Mouse (Mus musculus): Measurements from ENCODE around the gene Olfr1511.
"Not testable (repeated sequence)": the region's sequence is repeated elsewhere in the genome, so short reads cannot be mapped to it uniquely, and the experiment has no call there.

The Olfr1511 gene

DNA sequence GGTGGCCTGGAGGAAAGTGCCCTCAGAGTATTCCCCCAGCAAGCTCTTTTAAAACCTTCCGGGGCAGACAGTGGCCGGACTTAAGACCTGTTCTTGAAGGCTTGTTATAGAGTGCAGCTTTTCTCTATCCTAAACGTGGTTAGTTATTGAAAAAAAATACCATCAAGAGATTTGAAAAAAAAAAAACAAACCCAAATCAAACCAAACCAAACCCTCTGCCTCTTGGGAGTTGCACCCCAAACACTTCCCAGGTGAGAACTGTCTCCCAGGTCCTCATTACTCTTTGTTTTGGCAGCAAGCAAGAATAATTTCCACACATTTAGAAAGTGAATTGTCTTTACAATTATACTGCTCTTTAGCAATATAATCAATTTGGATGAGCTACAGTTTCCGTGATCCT is at the start of gene Olfr1511:
Gene Olfr1511, minus strand, starts transcription at position 101 of the 400 bp plus-strand sequence.
- no peak for DNase-seq (ENCODE audit: low read depth, low spot score)

DNA sequence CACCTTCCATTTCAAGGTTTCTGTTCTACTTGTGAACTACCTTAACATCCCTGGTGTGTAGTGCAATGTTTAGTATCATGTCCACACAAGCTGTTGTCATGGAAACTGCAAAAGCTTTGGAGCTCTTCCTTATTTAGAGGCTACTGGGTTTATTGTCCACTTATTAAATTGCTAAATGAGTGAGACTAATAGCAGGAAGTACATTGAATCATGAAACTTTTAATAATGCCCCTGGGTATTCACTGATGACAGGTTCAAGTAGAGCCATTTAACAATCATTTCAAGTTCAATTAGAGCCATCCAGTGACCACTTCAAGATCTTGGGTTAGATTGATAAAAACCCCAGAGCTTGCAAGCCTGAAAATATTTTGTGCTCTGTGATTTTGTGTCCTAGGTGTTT is 45.5 kb upstream of the Olfr1511 start, which contains the start of gene Olfr1509:
Gene Olfr1509, plus strand, starts transcription at position 301 of the 400 bp plus-strand sequence.
- DNase-seq (ENCODE audit: low read depth, low spot score): no peak

DNA sequence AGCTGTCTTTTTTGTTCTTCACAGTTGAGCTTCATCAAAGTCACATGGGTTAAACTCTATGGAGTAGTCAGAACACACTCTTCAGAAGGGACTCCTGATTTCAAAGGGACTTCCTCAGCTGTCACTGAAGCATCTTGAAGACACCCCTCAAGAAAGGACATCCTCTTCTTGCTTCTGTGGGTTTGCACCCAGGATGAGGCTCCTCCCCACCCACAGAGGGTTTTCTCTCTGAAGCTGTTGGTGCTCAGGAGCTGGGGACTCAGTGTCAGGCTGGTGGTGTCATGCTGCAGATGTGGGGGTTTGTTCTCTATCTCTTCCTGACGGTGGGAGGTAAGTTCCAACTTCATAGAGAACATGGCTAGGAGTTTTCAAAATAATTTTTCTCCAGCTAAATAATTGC is 30.5 kb upstream of the Olfr1511 start:
- no peak for DNase-seq (ENCODE audit: low read depth, low spot score)

DNA sequence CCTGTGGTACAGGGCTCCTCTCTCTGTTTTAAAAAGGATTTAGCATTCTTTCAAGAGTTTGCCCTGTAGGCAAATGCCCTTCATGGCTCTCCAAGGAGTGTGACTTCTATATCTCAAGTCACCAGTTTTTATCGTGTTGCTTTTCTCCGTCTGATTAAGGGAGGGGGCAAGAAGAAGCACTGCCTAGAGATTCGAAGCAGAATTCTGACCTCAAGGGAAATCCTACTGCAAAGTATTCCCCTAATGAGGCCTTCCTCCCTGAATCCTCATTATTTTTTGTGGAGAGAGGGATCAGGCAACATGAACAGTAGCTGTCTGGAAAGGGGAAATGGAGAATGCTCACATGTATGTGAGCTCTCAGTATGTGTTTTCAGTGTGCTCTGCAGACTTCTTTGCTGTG is 17.1 kb upstream of the Olfr1511 start, which contains the start of gene Olfr1510:
Gene Olfr1510, minus strand, starts transcription at position 101 of the 400 bp plus-strand sequence.
- DNase-seq (ENCODE audit: low read depth, low spot score): no peak

DNA sequence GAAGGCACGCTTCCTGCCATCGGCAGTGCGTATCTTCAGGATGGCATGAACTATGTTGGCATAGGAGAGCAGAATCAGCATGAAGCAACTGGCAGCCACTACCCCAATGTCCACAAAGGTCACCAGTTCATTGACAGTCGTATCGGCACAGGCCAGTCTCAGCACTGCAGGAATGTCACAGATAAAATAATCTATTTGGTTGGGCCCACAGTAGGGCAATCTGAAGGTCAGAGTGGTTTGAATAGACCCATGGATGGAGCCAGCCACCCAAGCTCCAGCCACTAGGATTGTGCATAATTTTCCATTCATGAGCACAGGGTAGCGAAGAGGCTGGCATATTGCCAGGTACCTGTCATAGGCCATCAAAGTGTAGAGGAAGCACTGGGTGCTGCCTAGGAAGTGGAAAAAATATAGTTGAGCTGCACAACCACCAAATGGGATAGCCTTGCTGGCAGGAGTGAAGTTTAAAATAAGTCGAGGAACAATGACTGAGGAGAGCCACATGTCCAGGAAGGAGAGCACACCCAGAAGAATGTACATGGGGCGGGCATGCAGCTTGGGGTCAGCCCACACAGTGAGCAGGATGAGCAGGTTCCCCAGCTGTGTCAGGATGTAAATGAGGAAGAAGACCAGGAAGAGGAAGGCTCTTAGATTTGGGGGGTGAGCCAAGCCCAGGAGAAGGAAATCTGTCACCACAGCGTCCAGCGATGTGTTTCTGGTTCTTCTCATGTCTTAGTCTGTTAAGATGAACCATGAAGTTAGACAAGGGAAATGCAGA is 13.2 kb upstream of the Olfr1511 start:
- DNase-seq (ENCODE audit: low read depth, low spot score): not testable (repeated sequence)

DNA sequence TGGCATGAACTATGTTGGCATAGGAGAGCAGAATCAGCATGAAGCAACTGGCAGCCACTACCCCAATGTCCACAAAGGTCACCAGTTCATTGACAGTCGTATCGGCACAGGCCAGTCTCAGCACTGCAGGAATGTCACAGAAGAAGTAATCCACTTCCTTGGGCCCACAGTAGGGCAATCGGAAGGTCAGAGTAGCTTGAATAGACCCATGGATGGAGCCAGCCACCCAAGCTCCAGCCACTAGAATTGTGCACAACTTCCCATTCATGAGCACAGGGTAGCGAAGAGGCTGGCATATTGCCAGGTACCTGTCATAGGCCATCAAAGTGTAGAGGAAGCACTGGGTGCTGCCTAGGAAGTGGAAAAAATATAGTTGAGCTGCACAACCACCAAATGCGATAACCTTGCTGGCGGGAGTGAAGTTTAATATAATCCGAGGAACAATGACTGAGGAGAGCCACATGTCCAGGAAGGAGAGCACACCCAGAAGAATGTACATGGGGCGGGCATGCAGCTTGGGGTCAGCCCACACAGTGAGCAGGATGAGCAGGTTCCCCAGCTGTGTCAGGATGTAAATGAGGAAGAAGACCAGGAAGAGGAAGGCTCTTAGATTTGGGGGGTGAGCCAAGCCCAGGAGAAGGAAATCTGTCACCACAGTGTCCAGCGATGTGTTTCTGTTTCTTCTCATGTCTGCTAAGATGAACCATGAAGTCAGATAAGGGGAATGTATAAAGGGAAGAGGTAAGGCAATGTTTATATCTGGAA is 6.9 kb downstream of the Olfr1511 start:
- not testable (repeated sequence) for DNase-seq (ENCODE audit: low read depth, low spot score)

DNA sequence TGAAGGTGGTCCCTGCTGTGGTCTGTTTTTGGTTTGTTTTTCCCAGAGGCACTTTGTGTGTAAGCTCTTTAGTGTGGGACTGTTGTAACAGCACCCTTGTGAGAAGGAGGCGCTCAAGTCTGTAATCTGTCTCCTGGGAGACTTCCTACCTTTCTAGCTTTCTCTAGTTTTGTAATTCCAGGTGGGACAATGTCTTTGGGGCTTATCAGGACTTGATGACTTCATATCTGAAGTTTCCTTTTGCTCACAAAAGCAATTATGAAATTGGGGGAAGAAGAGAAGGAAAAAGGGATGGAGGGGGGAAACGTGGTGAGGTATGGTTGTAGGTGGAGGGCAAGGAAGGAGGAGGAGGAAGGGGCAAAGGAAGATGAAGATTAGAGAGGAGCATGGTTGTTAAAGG is 18.1 kb downstream of the Olfr1511 start, which contains the start of gene Olfr1512:
Gene Olfr1512, minus strand, starts transcription at position 101 of the 400 bp plus-strand sequence.
- DNase-seq (ENCODE audit: low read depth, low spot score): no peak

DNA sequence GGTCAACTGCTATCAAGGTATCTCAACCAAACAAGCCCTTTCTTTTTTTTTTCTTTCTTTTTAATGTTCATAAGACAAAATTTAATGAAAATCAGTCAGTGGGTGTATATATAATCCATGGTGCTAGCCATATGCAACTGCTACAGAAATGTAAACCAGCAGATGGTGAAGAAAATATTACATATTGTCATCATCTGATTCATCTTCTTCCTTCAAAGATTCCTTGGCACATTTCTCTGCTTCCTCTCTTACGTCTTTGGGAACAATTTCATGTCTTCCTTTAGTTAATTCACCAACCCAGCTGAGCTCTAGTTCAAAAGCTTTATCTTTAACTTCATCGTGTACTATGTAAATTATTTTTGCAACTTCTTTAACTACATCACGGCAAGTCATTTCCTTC is 28.4 kb downstream of the Olfr1511 start:
- DNase-seq (ENCODE audit: low read depth, low spot score): no peak

DNA sequence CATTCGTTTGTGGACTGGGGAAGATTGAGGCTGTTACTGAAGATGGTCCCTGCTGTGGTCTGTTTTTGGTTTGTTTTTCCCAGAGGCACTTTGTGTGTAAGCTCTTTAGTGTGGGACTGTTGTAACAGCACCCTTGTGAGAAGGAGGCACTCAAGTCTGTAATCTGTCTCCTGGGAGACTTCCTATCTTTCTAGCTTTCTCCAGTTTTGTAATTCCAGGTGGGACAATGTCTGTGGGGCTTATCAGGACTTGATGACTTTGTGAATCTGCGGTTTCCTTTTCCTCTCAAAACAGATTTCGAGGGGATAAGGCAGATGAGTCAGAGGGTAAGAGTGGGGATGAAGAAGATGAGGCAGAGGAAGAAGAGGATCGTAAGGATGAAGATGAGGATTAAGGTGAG is 40.9 kb downstream of the Olfr1511 start, which contains the start of gene Olfr1513:
Gene Olfr1513, minus strand, starts transcription at position 101 of the 400 bp plus-strand sequence.
- no peak for DNase-seq (ENCODE audit: low read depth, low spot score)
